Mouse (Mus musculus) left cerebral cortex, postnatal 4 days (tissue): ENCODE results near the gene C2cd4d. TPM values are rescaled to one million over a fixed set of nuclear protein-coding genes. Genes with fewer than 3 reads are reported as not detected.

Experiments
- DNase-seq: peaks from one replicate; pipeline ENCODE4 v3.0.0-alpha.2; 2022
- intact Hi-C: fragments of 180-260 bp; cut with DNase I; formaldehyde crosslinking; loops from one replicate; pipeline ENCODE4 v1.15.1; 2025
- total RNA-seq, 2 experiments: library from RNA; stranded (reverse); gene quantifications; 2 replicates each; pipeline ENCODE4 v1.2.3; 2021

The C2cd4d gene
- total RNA-seq, 2 experiments from 2014 or later: 0.38 to 0.81 TPM

DNA sequence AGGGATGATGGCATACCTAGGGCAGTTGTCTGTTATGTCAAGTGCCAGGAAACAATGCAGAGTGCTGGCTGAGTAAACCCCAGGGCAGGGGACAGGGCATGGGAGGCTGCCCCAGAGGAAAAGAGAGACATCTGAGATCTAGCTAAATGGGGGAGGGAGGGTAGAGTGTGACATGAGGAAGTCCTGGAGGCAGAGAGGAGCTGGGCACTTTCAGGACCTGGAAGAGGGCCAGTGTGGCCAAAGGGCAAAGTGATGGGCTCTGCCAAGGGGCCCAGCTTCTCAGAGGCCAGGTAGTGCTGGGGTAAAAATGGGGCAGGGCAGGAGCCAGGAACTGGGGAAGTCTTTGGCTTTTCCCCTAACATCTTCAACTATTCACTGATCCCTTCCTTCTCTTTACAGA, 12.4 kb downstream of the C2cd4d start:
- intact Hi-C loops: no loop called here
- no peak for DNase-seq

DNA sequence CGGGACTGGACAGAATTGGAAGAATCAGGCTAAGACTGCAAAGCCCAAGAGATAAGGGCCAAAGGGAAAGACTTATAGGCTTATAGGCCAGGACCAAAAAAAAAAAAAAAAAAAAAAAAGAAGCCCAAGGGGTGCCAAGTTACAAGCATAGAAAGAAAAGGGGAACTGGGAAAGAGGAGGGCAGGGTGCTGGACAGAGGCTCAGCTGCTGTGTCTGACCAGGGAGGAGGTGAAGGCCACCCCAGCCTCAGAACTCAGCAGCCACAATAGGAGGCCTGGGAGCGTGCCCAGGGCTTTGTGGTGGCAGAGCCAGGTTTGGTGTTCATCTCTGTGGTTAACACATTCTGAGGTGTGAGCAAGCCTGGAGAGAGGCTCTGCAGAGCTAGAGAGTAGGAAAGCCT, 12.9 kb downstream of the C2cd4d start:
- intact Hi-C loops: no loop called here
- no peak for DNase-seq

GRCm38 (mm10) chr3:94375861-94376260, 13.6 kb downstream of the C2cd4d start:
- no peak for DNase-seq
- intact Hi-C loops: no loop called here

DNA sequence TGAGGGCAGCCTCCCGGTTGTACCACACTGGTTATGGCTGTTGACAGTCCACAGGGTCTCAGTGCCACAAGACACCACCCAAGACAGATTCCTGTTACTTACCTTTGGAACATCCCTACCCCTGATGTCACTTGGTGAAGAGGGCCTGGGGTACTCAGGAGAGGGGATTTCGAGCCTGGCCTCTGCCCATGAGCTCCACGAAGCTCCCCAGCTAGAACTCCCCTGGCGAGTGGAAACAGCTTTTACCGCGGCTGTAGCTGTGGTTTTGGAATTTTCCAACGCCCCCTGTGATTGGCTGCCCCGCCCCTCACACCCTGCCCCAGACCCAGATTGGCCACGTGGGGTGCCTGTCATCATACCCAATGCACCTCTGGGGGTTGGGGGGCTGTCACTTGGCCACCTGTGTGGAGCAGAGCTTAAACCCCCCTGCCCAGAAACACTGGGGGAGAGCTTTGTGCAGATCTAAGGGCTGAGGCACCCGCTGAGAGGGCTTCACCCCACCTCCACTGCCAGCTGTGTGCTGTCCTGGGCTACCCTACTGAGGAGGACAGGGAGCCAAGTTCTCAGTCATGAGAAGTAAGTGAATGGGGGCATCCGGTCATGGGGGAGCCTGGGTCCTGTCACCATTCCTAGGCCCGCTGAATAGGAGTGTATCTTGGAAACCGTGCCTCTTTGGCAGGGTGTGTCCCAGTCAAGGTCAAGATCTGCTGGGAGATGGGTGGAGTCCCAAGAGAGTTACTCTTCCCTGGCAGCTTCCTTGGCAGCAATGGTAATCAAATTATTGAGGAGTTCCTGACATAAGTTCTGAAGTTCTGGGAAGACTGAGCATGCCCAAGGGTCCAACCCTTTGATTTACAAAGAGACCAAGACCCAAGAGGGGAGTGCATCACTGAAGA, 15.0 kb downstream of the C2cd4d start:
- intact Hi-C loops: no loop called here
- no peak for DNase-seq

DNA sequence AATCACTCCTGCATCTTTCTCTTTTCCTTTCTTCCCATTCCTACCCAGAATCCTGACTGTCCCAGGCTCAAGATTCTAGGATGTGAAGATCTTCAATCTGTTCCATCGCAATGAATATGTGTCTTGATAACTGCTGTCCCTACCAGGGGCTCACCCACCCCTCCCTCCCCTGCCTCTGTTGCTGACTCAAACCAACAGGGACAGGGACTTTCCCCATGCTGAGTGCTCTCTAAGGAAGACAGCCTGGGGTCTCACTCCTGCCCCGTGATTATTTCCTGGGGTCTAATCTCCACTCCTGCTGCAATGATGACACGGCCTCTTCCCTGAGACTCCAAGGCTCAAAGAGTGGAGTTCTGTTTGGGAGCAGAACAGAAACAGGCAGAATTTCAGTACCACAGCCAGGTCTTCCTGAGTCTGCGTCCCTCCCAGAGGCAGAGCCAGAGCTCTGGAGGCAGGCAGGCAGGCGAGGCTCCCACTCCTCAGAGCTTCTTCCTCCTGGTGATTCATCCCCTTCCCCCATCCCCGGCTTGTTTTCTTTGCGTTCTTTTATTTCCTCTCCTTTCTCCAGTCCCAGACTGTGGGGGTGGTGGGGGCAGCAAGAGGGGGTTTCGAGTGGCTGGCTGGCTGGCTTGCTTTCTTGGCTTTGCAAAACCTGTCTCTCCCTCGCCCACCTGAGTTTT, 17.7 kb downstream of the C2cd4d start:
- DNase-seq: no peak

GRCm38 (mm10) chr3:94382308-94382707, 20.1 kb downstream of the C2cd4d start:
- intact Hi-C loops: no loop called here
- DNase-seq: no peak

More for the DNA sequence above, 17.7 kb downstream of the C2cd4d start:
- intact Hi-C loops: no loop called here

DNA sequence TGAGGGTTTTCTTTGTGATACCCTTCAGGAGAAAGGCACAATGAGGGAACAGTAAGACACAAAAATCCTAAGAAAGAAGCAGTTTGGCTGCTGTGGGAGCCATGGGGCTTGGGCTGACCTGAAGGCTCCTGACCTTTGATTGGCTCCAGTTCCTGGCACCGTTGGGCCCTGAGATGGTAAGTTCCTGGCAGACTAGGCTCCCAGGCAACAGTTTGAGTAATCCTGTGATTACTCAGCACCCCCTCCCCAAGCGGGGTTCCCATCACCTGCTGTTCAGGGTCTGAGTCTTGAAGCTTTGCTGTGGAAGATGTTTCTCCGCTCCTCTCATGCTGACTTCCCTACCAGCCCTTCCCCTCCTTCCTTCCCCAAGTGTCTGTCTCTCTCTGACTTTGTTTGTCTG, 21.2 kb downstream of the C2cd4d start:
- intact Hi-C loops: no loop called here
- DNase-seq: no peak

GRCm38 (mm10) chr3:94386671-94387070, 24.4 kb downstream of the C2cd4d start:
- intact Hi-C loops: no loop called here
- DNase-seq: no peak

DNA sequence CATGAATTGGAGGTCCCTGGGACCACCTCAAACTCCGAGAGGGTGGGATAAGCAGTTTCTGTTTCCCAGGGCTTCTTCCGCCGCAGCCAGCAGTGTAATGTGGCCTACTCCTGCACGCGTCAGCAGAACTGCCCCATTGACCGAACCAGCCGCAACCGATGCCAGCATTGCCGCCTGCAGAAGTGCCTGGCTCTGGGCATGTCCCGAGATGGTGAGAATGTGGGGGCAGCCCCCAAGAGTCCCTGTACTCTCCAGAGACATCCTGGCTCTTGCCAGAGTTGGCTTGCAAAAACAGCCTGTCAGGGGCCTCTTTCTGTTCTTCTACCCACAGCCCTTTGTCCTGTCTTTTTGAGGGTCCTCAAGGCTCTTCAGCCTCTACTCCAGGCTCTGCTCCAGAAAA, 25.2 kb downstream of the C2cd4d start:
- no peak for DNase-seq
- intact Hi-C loops: no loop called here

DNA sequence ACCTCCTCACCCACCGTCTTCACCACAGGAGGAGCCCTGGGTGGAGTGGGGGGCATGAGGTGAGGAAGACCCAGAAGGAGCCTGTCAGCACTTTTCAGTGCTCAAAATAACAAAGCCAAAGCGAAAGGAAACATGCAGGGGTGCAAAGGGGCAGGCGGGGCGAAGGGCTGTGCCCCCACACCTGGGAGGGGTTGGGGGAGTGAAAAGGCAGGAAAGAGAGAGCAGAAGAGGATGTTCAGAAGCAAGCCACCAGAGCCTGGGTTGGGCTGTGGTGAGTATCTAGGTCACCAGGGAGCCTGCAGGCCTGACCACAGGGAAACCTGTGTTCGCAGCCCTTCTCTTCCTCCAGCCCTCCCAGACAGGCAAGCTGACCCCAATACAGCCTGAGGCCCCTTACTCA, 25.8 kb downstream of the C2cd4d start:
- intact Hi-C loops: no loop called here
- no peak for DNase-seq

DNA sequence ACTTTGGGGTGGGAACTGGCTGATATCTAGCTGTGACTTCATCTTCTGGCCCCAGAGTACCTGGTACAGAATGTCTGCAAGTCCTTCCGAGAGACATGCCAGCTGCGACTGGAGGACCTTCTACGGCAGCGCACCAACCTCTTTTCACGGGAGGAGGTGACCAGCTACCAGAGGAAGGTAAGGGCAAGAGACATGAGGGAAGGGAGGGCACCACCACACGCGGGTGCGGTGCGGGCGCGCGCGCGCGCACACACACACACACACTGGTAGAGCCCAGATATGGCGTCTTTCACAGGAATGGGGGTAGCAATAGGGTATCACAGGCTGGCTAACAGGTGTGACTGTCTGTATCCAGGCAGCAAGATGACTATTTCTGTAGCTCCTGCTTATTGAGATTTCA, 27.2 kb downstream of the C2cd4d start:
- intact Hi-C loops: no loop called here
- no peak for DNase-seq

GRCm38 (mm10) chr3:94391001-94391400, 28.8 kb downstream of the C2cd4d start:
- intact Hi-C loops: no loop called here
- peak; percentile 74 for DNase-seq

- DNase-seq: no peak
- intact Hi-C loops: no loop called here
Observed at GRCm38 (mm10) chr3:94392128-94392527, 29.9 kb downstream of the C2cd4d start.

DNA sequence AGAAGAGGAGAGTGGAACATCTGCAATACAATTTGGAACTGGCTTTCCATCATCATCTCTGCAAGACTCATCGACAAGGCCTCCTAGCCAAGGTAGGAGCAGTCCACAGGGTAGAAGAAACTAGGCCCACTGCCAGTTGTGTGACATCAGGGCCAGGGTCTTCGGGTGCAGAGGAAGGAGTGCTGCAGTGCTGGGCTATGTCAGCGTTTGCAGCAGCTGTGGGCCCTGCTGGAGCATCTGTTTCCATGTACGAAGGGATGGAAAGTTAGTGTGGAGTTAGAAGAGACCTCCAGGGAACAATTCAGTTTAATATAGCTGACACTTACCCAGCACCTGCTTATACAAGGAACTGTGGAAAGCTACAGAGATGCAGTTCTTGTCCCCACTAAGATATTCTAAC, 30.8 kb downstream of the C2cd4d start:
- no peak for DNase-seq
- intact Hi-C loops: no loop called here

DNA sequence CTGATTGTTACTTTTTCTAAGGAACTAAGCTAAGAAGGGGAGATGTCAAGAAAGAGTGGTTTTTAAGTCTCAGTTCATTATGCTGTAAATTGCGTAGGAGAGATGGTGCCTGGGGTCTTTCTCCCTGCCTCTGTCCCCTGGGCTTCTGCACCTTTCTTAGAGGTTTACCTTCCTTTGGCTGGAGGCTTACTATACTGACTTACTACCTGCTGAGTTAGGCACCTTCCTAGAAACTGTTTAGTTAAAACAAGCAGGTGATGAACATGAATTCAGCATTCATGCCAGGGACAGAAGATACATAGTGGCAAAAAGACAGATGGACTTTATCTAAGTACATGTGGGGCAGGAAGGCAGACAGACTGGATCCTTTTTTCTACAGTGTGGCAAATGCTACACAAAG, 34.1 kb downstream of the C2cd4d start:
- intact Hi-C loops: loop anchor here (1.0 kb wide), 1 partner anchor 38 kb away; no protein-coding TSS in a partner anchor
- no peak for DNase-seq

DNA sequence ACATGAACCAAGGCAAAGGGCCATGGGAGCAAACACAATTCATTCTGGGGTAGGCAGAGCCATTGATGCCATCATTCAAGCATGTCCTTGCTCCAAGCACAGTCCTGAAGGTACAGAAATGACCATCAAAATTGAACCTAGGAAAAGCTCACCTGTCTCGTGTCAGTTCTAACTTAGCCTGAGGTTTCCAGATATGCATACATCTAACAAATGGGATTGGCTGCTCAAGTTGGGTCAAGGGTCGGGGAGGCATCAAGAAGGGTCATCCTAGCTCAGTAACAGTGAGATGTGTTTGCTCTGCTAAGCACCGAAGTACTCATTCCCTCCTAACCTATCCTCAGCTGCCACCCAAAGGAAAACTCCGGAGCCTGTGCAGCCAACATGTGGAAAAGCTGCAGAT, 34.6 kb downstream of the C2cd4d start:
- intact Hi-C loops: loop anchor here (1.0 kb wide), 1 partner anchor 37 kb away; no protein-coding TSS in a partner anchor
- DNase-seq: no peak

- no peak for DNase-seq
- intact Hi-C loops: no loop called here
Observed at GRCm38 (mm10) chr3:94398217-94398616, 36.0 kb downstream of the C2cd4d start, which contains the start of gene Lingo4. TSS of gene Lingo4 (plus strand) at chr3:94398517.

DNA sequence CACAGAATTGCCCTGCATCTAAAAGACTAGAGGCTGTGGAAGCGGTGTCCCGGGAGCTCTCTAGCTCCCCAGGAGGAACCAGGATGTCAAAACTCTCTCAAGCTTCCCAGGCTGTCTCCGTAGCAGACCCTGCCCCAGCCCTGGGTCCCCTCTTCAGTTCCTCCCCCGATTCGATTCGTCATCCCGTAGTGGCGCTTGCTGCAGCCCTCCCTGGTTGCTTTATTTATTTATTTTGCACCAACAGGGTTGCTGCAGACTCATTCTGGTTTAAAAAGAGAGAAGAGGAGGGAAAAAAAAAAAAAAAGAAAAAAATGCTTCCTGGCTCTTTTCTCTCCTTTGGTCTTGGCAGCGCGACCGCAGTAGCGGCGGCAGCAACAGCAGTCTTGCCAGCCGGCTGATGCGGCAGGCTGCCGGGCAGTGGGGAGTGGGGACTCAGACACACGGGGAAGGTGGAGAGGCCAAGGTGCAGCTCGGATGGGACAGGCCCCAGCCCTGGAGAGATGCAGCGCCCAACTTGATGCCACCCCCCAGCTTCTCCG, 36.8 kb downstream of the C2cd4d start:
- peak; percentile 62 for DNase-seq
- intact Hi-C loops: no loop called here

GRCm38 (mm10) chr3:94399663-94400310, 37.5 kb downstream of the C2cd4d start:
- intact Hi-C loops: no loop called here
- no peak for DNase-seq

- DNase-seq: no peak
- intact Hi-C loops: no loop called here
Observed at GRCm38 (mm10) chr3:94402451-94402850, 40.2 kb downstream of the C2cd4d start.

DNA sequence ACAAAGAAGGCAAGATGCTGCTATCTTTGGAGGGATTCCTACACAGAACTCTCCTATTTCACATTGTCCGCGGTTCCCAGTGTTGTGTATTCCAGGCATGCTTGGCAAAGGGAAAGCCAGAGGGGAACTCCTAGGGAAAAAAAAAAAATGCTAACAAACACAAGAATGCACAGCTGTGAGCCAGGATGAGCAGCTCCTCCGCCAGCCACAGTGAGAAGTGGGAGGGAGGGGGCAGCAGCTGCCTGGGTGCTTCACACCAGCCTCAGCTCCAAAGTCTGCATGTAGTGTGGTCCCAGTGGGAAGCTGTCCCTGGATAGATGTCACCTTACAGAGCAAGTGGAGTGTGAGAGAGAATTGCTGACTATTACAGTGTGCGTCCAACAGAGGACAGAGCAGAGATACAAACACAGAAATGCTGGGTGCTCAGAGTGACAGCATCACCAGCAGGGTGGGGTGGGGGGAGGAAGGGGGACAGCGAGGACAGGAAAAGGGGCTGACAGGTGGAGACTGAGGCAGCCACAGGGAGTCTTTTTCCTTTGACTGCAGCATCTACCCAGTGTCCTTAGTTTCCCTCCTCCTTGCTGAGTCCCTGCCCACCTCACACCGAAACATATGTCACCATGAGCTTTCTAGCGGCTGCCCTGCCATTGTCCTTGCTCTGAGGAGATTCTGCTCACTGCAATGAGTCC, 42.3 kb downstream of the C2cd4d start:
- intact Hi-C loops: no loop called here
- no peak for DNase-seq
